Mouse (Mus musculus): ENCODE measurements at regions not wholly inside any gene's neighbourhood (a gene's known extent, or its start where the extent isn't known, plus 50 kb on each side); places are given as distances from the start of the nearest gene placed in this dataset.
A peak's percentile ranks its signal among the peaks of the same experiment; 100 is the strongest.

- dilution Hi-C loops (cut with MboI; ENCODE audit: extremely low pct_ligation_motif_present, extremely low pct_unique_long_range_greater_than_20kb, low sequenced_read_pairs) = no loop called here
- in situ Hi-C loops (cut with MboI; ENCODE audit: low pct_ligation_motif_present, low pct_unique_long_range_greater_than_20kb, low sequenced_read_pairs) = no loop called here
- Histone ChIP-seq H3K27ac (ENCODE audit: insufficient read depth, low read depth) (no peak overlapping the region), H3K27me3 (replicated peaks) (no peaks in the 10 kb centered on the region), H3K9me3 (replicated peaks; ENCODE audit: low read length) (no peaks in the 10 kb centered on the region), H3K9ac (ENCODE audit: insufficient read depth, low read depth) (no peak overlapping the region), H3K4me1 (ENCODE audit: control insufficient read depth in 1 of 2, insufficient read depth in 2 of 2) (no peaks in the 10 kb centered on the region), H3K36me3 (replicated peaks in 1 of 2; ENCODE audit: control insufficient read depth in 1 of 2, insufficient read depth in 1 of 2, low read length in 1 of 2) (no peaks in the 10 kb centered on the region), H3K79me2 (replicated peaks; ENCODE audit: control insufficient read depth, extremely low read depth, insufficient read depth, poor library complexity, severe bottlenecking) (no peaks in the 10 kb centered on the region), H3K4me3 (replicated peaks in 1 of 3; ENCODE audit: low read depth in 2 of 3, low read length in 2 of 3, poor library complexity in 1 of 3) (no peak overlapping the region), H3K4me2 (ENCODE audit: insufficient read depth, low read depth, poor library complexity, severe bottlenecking) (no peak overlapping the region)
- no peak for DNase-seq (ENCODE audit: extremely low read depth)
- TF ChIP-seq MAZ (IDR thresholded peaks at IDR 0.05; ENCODE audit: low read depth, low read length) (no peak), ZC3H11A (IDR thresholded peaks at IDR 0.05; ENCODE audit: low read depth, low read length) (no peak), GABPA (IDR thresholded peaks at IDR 0.05; ENCODE audit: insufficient replicate concordance, low read depth, low read length) (no peak)
Observed at GRCm38 (mm10) chr10:110654070-110654469, 91.2 kb upstream of the E2f7 start.

GRCm38 (mm10) chr10:110658153-110658695, 87.0 kb upstream of the E2f7 start:
- no peaks in the 10 kb centered on the region for H3K27me3 ChIP-seq (replicated peaks)
- H3K9ac ChIP-seq (ENCODE audit: insufficient read depth, low read depth) = no peak overlapping the region
- DNase-seq (ENCODE audit: extremely low read depth) = no peak
- no peak overlapping the region for H3K4me3 ChIP-seq (replicated peaks in 1 of 3; ENCODE audit: low read depth in 2 of 3, low read length in 2 of 3, poor library complexity in 1 of 3)
- H3K36me3 ChIP-seq (replicated peaks in 1 of 2; ENCODE audit: control insufficient read depth in 1 of 2, insufficient read depth in 1 of 2, low read length in 1 of 2) = no peaks in the 10 kb centered on the region
- no peak overlapping the region for H3K4me2 ChIP-seq (ENCODE audit: insufficient read depth, low read depth, poor library complexity, severe bottlenecking)
- no peaks in the 10 kb centered on the region for H3K4me1 ChIP-seq (ENCODE audit: control insufficient read depth in 1 of 2, insufficient read depth in 2 of 2)
- H3K79me2 ChIP-seq (replicated peaks; ENCODE audit: control insufficient read depth, extremely low read depth, insufficient read depth, poor library complexity, severe bottlenecking) = no peaks in the 10 kb centered on the region
- H3K27ac ChIP-seq (ENCODE audit: insufficient read depth, low read depth) = no peak overlapping the region
- in situ Hi-C loops (cut with MboI; ENCODE audit: low pct_ligation_motif_present, low pct_unique_long_range_greater_than_20kb, low sequenced_read_pairs) (no loop called here), dilution Hi-C loops (cut with MboI; ENCODE audit: extremely low pct_ligation_motif_present, extremely low pct_unique_long_range_greater_than_20kb, low sequenced_read_pairs) (no loop called here)
- peaks cover 3% of the 10 kb centered on the region for H3K9me3 ChIP-seq (replicated peaks; ENCODE audit: low read length)
- TF ChIP-seq JUND (conservative IDR thresholded peaks at IDR 0.05; ENCODE audit: low read depth, low read length) (no peak), ZKSCAN1 (IDR thresholded peaks at IDR 0.05; ENCODE audit: borderline replicate concordance, low read depth, low read length) (no peak)

- no peak overlapping the region for H3K27ac ChIP-seq (ENCODE audit: insufficient read depth, low read depth)
- no peaks in the 10 kb centered on the region for H3K36me3 ChIP-seq (replicated peaks in 1 of 2; ENCODE audit: control insufficient read depth in 1 of 2, insufficient read depth in 1 of 2, low read length in 1 of 2)
- H3K4me1 ChIP-seq (ENCODE audit: control insufficient read depth in 1 of 2, insufficient read depth in 2 of 2) = no peaks in the 10 kb centered on the region
- TF ChIP-seq POLR2A (IDR thresholded peaks at IDR 0.05; ENCODE audit: low read depth, low read length) (no peak), ZC3H11A (IDR thresholded peaks at IDR 0.05; ENCODE audit: low read depth, low read length) (no peak), TCF12 (IDR thresholded peaks at IDR 0.05; ENCODE audit: low read depth, low read length) (no peak), ELF1 (IDR thresholded peaks at IDR 0.05; ENCODE audit: low read depth, low read length) (no peak), SMC3 (IDR thresholded peaks at IDR 0.05; ENCODE audit: low read depth, low read length) (no peak), CHD1 (IDR thresholded peaks at IDR 0.05; ENCODE audit: low read depth, low read length) (no peak), MAX (IDR thresholded peaks at IDR 0.05; ENCODE audit: low read length) (no peak), USF2 (conservative IDR thresholded peaks at IDR 0.05; ENCODE audit: low read depth, low read length) (no peak), MEF2A (IDR thresholded peaks at IDR 0.05; ENCODE audit: borderline replicate concordance, low read depth, low read length) (no peak), POLR2AphosphoS2 (IDR thresholded peaks at IDR 0.05; ENCODE audit: low read depth, low read length) (no peak), BHLHE40 (IDR thresholded peaks at IDR 0.05; ENCODE audit: low read depth, low read length) (no peak), SIN3A (IDR thresholded peaks at IDR 0.05; ENCODE audit: low read length) (no peak), ZNF384 (IDR thresholded peaks at IDR 0.05; ENCODE audit: low read depth, low read length) (no peak), KAT2A (IDR thresholded peaks at IDR 0.05; ENCODE audit: insufficient replicate concordance, low read length) (no peak), NELFE (IDR thresholded peaks at IDR 0.05; ENCODE audit: low read depth, low read length) (no peak), RAD21 (IDR thresholded peaks at IDR 0.05; ENCODE audit: low read depth, low read length) (no peak), NRF1 (IDR thresholded peaks at IDR 0.05; ENCODE audit: low read depth, low read length) (no peak)
- peak; percentile 21 for DNase-seq (ENCODE audit: extremely low read depth)
- H3K79me2 ChIP-seq (replicated peaks; ENCODE audit: control insufficient read depth, extremely low read depth, insufficient read depth, poor library complexity, severe bottlenecking) = no peaks in the 10 kb centered on the region
- no peak overlapping the region for H3K9ac ChIP-seq (ENCODE audit: insufficient read depth, low read depth)
- in situ Hi-C loops (cut with MboI; ENCODE audit: low pct_ligation_motif_present, low pct_unique_long_range_greater_than_20kb, low sequenced_read_pairs) = no loop called here
- no peak overlapping the region for H3K4me2 ChIP-seq (ENCODE audit: insufficient read depth, low read depth, poor library complexity, severe bottlenecking)
- no peak overlapping the region for H3K4me3 ChIP-seq (replicated peaks in 1 of 3; ENCODE audit: low read depth in 2 of 3, low read length in 2 of 3, poor library complexity in 1 of 3)
- peaks cover 2% of the 10 kb centered on the region for H3K9me3 ChIP-seq (replicated peaks; ENCODE audit: low read length)
- H3K27me3 ChIP-seq (replicated peaks) = no peaks in the 10 kb centered on the region
- dilution Hi-C loops (cut with MboI; ENCODE audit: extremely low pct_ligation_motif_present, extremely low pct_unique_long_range_greater_than_20kb, low sequenced_read_pairs) = no loop called here
Observed at GRCm38 (mm10) chr10:110676503-110676902, 68.7 kb upstream of the E2f7 start.

Data from CH12.LX (cell line).